Mouse (Mus musculus) cerebellum, adult 11-12 months (tissue): Measurements from ENCODE around the gene Plvap.
"Not testable (repeated sequence)": the region's sequence is repeated elsewhere in the genome, so short reads cannot be mapped to it uniquely, and the experiment has no call there.

Source experiments
- DNase-seq: peaks from one replicate; pipeline ENCODE4 v3.0.0; 2022

Plvap gene

GRCm38 (mm10) chr8:71525226-71526050 is 13.9 kb upstream of the Plvap start, which contains the start of gene Ccdc194:
TSS of gene Ccdc194 (minus strand) at chr8:71525711.
- no peak for DNase-seq

DNA sequence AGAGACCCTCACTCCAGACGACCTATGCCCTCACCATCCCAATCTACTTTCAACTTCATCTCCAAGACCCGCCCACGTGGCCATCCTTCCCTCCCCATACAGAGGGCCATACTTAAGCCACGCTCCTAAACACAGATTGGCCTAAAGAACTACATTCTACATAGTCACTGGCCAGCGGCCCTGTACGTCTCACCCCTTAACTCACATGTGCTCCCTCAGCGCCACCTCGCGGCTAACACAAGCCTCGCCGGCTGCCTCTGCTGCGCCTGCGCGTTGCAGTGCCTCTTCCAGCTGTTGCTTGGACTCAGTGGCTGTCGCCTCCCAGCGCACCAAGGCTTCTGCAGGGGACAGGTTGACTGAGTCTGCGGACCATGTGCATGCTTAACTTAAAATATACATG is 10.1 kb upstream of the Plvap start:
- peak; percentile 88 for DNase-seq

DNA sequence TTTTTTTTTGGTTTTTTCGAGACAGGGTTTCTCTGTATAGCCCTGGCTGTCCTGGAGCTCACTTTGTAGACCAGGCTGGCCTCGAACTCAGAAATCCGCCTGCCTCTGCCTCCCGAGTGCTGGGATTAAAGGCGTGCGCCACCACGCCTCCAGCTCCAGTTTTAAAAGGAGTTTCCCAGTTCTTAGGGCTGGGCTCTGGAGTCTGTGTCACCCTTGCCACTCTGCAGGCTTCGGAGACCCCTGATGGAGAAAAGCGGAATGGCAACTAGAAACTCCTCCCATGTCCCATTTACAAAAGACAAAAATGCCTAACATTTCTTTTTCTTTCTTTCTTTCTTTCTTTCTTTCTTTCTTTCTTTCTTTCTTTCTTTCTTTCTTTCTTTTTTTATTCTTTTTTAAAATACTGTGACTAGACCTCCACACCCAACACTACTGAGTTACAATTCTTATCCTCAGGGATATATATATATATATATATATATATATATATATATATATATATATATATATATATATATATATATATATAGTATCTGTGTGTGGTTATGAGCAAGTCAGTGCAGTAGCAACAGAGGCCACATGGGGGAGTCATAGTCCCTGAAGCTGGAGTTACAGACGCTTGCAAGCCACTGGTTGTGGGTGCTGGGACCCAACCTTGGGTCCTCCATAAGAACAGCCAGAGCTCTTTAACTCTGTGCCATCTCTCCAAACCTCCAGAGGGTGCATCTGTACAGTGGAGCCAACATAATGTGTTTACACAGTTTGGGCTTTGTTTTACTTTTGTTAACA is 7.7 kb upstream of the Plvap start:
- DNase-seq = not testable (repeated sequence)

DNA sequence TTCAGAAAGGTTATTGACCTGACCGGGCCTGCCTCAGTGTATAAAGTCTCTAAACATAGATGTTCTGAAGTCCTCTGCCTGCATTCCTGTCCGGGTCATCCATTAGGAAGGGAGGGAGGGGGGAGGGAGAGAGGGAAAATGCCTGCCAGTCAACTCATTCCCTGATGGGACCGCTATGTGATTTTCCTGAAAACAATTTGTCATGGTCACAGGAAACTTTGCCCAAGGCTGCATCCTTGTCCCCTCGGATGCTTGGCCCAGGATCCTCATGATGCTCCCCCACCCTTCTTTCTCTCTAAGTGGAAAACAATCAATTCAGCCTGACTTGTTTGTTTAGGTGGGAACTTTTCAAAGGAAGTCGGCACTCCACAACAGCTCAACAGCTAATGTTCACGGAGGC is 5.2 kb upstream of the Plvap start:
- no peak for DNase-seq

DNA sequence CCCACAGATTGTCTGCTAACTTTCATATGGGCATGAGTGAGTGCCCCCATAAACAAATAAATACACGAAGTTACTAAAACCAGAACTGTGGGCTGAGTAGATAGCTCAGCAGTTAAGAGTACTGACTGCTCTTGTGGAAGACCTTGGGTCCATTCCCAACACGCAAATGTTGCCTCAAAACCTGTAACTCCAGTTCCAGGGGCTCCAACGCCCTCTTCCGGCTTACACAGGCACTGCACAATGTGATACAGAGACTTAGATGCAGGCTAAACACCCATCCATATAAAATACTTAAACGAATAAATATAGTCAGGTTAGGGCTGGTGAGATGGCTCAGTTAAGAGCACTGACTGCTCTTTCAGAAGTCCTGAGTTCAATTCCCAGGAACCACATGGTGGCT is 3.5 kb upstream of the Plvap start:
- no peak for DNase-seq

- DNase-seq = no peak
These were observed 1.6 kb upstream of the Plvap start for GRCm38 (mm10) chr8:71513018-71513754.

- no peak for DNase-seq
These were observed 2.2 kb downstream of the Plvap start for GRCm38 (mm10) chr8:71509316-71509715.

- DNase-seq = peak; percentile 86
These were observed 3.9 kb downstream of the Plvap start for GRCm38 (mm10) chr8:71507589-71508104.

DNA sequence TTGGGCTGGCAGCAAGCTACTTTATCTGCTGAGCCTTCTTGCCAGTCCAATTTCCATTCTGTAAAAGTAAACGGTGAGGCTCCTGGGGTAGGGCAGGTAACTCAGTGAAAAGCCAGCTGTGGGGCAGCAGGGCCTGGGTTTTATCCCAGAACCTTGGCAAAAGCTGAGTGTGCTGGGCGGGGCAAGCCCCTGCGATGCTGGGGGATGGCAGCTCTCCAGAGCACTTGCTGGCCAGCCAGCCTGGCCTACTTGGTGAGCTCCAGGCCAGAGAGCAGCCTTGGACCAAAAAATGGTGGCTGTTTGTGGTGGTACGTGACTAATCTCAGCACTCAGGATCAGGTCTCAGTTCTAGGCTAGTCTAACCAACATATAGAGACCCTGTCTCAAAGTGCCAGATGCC is 5.6 kb downstream of the Plvap start:
- DNase-seq = peak; percentile 77

DNA sequence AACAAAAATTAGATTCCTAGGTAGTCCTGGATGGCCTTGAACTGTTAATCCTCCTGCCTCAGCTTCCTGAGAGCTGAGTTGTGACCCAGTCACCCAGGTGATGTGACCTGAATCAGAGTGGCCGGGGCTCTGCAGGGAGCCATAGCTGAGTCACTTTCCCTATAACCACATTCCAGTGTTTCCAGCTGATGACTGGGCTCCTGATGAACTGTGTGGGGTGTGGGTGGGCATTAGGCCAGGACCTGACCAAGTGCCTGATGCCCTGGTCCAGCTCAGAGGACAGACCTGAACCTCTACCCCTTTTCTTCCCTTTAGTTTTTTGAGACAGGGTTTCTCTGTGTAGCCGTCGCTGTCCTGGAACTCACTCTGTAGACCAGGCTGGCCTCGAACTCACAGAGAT is 6.2 kb downstream of the Plvap start:
- no peak for DNase-seq

- DNase-seq = no peak
These were observed 7.2 kb downstream of the Plvap start for GRCm38 (mm10) chr8:71504349-71504748.

DNA sequence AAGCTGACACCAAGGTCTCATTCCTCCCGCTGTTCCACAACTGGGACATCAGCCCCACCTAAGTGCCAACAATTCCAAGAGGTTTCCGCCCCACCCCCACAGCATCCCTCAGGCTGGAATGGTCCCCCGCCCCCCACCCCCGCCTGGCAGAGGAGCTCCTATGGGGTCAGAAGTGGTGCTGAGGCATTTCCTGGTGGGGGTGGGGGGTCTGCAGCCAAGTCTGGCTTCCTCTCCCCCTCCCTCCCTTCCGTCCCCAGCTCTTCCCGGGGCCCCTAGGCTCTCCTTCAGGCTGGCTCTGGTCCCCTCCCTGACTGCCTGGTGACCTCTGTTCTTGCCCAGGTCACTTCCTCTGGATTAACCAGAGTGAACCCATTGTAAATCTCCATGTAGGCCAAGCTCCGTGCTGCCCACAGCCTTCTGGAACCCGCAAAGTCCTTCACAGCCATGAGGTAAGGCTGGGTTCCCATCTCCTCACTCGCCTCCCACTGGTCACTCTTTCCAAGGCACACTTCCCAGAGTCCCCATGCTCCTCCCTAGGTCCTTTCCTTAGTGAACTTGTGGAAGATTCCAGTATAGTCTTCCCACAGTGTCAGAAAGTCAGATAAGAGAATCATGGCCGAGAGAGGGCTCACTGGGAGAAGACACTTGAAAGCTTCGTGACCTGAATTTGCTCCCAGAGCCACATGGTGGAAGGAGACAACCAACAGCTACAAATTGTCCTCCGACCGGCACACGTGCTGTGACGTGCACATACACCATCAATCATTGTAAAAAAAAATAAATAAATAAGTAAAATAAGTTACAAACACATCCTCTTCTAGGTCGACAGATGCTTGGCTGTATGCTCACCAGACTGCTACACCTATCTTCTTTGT is 12.5 kb downstream of the Plvap start:
- peak; percentile 23 for DNase-seq

DNA sequence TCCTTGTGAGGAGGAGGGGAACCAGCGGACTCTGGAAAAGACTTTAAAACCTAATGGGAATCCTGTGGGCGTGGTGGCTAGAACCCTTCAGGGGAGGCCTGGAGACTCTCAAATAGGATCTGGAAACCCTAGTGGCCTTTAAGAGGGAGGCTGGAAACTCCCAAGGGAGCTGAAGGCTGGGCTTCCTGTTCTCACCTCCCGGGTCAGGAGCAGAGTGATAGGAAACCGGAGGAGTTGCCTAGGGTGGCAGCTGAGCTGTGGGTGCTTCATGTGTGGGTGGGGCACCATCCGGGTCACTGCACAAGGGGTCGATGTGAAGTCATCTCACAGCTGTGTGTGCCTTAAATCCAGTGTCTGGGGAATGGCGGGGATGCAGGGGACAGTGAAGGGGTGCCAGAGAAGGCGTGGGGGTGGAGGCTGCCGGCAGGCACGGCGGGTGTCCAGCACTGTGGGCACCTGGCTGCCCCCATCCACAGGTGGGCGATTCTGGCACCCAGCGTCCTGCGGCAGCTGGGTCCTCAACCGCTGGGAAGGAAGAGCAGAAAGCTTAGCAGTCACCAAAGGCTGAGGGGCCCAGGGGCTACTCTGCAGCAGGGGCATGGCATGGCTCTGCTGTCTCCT is 13.6 kb downstream of the Plvap start:
- DNase-seq = peak; percentile 46

DNA sequence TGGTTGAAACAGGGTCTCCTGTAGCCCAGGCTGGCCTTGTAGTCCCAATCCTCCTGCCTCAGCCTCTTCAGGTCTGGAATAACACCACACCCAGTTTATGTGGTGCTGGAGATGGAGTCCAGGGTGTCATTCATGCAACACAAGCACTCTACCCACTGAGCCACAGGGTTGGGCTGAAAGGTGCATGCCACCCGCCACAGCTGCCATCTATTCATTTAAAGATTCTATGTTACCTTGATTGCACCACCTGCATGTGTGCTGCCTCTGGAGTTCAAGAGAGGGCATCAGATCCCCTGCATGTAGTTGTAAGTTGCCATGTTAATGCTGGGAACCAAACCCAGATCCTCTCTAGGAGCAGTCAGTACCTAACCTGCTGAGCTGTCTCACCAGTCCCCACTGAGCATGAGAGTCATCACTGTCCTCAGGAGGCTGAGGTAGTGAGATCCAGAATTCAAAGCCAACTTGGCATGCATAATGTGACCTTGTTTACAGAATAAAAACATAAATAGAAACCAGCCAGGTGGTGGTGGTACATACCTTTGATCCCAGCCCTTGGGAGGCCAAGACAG is 14.4 kb downstream of the Plvap start:
- DNase-seq = peak; percentile 47

- DNase-seq = peak; percentile 76
These were observed 15.1 kb downstream of the Plvap start for GRCm38 (mm10) chr8:71496481-71496880.

DNA sequence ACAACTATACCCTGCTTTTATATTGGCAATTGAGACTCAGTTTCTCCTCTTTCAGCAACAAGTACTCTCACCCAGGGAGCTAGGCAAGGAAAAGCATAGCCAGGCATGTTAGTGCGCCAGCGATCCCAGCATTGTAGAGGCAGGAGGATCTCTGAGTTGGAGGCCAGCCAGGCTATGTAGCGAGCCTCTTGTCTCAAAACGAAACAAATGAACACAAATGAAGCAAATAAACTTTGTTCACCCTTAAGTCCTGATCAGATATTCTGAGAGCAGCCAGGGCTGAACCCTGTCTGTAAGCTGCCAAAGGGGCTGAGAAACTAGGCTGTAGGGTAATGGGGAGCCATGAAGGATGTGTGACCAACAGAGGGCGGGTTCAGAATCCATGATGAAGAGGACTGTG is 15.7 kb downstream of the Plvap start:
- peak; percentile 52 for DNase-seq

- peak; percentile 80 for DNase-seq
These were observed 16.5 kb downstream of the Plvap start for GRCm38 (mm10) chr8:71495039-71495438.

DNA sequence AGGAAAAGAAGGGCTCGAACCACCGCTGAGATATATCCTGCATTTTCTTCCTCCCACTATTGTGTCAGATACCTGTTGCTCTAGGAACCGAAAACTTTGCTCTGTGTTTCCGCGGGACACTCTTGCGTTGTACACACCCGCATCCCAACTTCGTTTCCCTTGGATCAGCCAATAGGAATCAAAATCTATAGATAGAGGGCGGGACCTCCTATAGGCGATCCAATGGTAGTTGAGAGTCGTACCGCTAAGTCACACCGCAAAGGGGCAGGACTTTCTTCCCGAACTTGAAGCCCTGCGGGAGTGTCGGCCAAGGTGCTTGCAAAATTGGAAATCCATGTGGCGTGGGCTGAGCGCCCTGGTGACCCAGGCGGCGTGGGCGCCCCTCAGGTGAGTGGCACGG is 23.1 kb downstream of the Plvap start:
- DNase-seq = peak; percentile 89

- peak; percentile 74 for DNase-seq
These were observed 23.7 kb downstream of the Plvap start, which contains the start of gene Gtpbp3 for GRCm38 (mm10) chr8:71487691-71488445. TSS of gene Gtpbp3 (plus strand) at chr8:71488103.

GRCm38 (mm10) chr8:71486136-71486529 is 25.4 kb downstream of the Plvap start:
- DNase-seq = no peak
